Mouse (Mus musculus) lung, embryonic 15.5 days (tissue): ENCODE data around the gene Gm33543. TPM values are rescaled to one million over a fixed set of nuclear protein-coding genes. Genes with fewer than 3 reads are reported as not detected.

Experiments used
- polyA plus RNA-seq: library from polyadenylated mRNA; unstranded; fragments of >200 nt; fragmentation: Nextera tagmentation; extraction: Ambion mirVana; gene quantifications from 2 replicates; pipeline ENCODE4 v1.2.1, GENCODE M21; 2015

Gm33543 gene
- polyA plus RNA-seq, 1 experiment from 2014 or later: not detected

Other genes with a start within 250 kb of the Gm33543 start
- gene Anapc15-ps, start 169.5 kb downstream of the Gm33543 start, polyA plus RNA-seq: 0.45 TPM in 1 of 2 replicates, not detected in the other
- 17.3 and 18.8 TPM in 2 replicates for gene Eea1, start 97.7 kb upstream of the Gm33543 start, polyA plus RNA-seq